Mouse (Mus musculus) central nervous system, embryonic 11.5 days (tissue): ENCODE data around the gene Map7d3. TPM values are rescaled to one million over a fixed set of nuclear protein-coding genes. Genes with fewer than 3 reads are reported as not detected.

Source experiments
- polyA plus RNA-seq: library from polyadenylated mRNA; depleted of rRNA; stranded (reverse); fragments of >200 nt; gene quantifications from 2 replicates; pipeline ENCODE4 v1.2.3, GENCODE M21; 2012; rRNA removed

Gene Map7d3
- polyA plus RNA-seq = 1.3 and 1.5 TPM in 2 replicates

DNA sequence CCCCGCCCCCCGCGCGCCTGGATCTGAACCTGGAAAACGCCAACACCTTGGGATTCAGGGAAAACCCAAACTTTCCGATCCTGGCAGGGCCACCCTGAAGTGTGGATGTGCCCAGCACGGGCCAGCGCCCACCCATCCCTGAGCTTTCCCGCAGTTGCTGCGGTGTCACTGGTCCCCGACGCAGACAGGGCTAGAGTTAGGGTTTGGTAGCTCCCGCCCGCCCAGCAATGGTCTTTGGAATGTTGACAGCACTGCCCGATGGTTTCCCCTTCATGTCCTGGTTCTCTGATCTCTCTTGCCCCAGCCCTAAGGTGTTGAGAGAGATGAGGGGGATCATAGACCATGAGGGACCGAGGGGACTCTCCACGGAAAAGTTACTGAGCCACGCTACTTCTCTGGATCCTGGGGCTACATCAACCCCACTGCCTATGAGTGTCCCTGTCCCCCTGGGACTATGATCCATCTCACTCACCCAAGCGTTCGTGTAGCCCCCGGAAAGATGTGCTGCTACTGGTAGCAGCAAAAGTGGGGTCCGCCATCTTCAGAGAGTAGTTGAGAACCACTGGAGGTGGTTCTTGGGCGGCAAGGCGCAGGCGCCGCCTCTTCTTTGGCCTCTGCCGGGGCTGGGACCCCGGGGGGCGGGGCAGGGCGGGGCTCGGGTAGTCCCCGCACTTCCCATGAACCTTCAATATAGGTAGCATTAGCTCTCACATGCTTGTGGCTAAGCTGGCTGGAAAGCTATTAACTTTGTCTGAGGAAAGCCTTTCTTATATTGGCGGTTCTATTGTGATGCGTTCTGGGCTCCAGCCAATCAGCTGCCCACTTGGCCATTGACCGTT lies at the start of gene Map7d3:
TSS of gene Map7d3 (minus strand) at position 562 of the 839 bp plus-strand sequence.

DNA sequence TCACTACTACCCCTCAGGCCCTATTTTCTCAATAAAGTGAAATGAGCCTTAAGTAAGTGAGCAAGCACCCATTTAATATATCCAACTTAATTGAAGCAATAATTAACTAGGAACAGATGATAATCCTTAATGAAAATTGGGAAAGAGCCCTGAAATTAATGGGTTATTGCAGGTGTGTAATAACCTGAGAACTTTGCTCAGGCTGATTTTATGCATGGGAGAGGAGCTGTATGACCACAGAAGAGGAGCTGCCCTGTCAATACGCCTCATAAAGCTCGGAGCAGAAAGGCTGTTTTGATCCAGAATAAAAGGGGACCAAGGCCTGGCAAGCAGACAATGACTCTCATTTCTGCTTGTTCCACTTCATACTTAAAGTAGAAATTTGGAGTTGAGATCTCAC lies 47.7 kb upstream of the Map7d3 start, which contains the start of gene Adgrg4:
TSS of gene Adgrg4 (plus strand) at position 301 of the 400 bp plus-strand sequence.

Other genes with a start within 250 kb of the Map7d3 start
- 13.4 and 32.0 TPM in 2 replicates for gene Mmgt1, start 224.3 kb downstream of the Map7d3 start, polyA plus RNA-seq
- 22.5 and 22.8 TPM in 2 replicates for gene Slc9a6, start 212.6 kb downstream of the Map7d3 start, polyA plus RNA-seq
- gene Fhl1, start 90.5 kb downstream of the Map7d3 start, polyA plus RNA-seq = 60.8 and 85.4 TPM in 2 replicates
- gene Adgrg4, start 47.8 kb upstream of the Map7d3 start, polyA plus RNA-seq = not detected in 2 replicates
- gene Brs3, start 220.7 kb upstream of the Map7d3 start, polyA plus RNA-seq = not detected in 2 replicates
- 52.3 and 113 TPM in 2 replicates for gene Htatsf1, start 231.3 kb upstream of the Map7d3 start, polyA plus RNA-seq